Mouse (Mus musculus) olfactory bulb, adult 2 months (tissue): ENCODE results near the gene Ntn1. TPM values are rescaled to one million over a fixed set of nuclear protein-coding genes. Genes with fewer than 3 reads are reported as not detected.

Source experiments
- H3K27ac ChIP-seq: fragments of 200-500 bp; 2 replicates; pipeline ENCODE4 v1.5.1; 2012; ENCODE audit warnings: low read depth, low read length; ENCODE audit not compliant: insufficient read depth
- H3K4me1 ChIP-seq: fragments of 200-500 bp; 2 replicates; pipeline ENCODE4 v1.6.1; 2012; ENCODE audit warnings: low read length; ENCODE audit not compliant: control insufficient read depth, insufficient read depth
- H3K4me3 ChIP-seq: fragments of 200-500 bp; 2 replicates; pipeline ENCODE4 v1.5.1; 2012; ENCODE audit warnings: mild to moderate bottlenecking, low read depth, low read length, moderate library complexity; ENCODE audit not compliant: insufficient read depth
- CTCF ChIP-seq: fragments of 200-500 bp; IDR thresholded peaks from 2 replicates; pipeline ENCODE4 v1.5.1; 2012; ENCODE audit warnings: low read depth, mild to moderate bottlenecking, low read length, moderate library complexity; ENCODE audit not compliant: insufficient read depth
- POLR2A ChIP-seq: fragments of 200-500 bp; IDR thresholded peaks from 2 replicates; pipeline ENCODE4 v1.6.1; 2012; ENCODE audit warnings: mild to moderate bottlenecking, low read depth, low read length, moderate library complexity; ENCODE audit not compliant: insufficient read depth
- WGBS: fragments of 180-500 bp; shearing (Covaris S2); methylation state at CpG from one replicate; pipeline ENCODE4 v1.1.7; 2018; 5-methylcytosine and 5-hydroxymethylcytosine counted together
- polyA plus RNA-seq: library from polyadenylated mRNA; stranded (reverse); fragments of >200 nt; gene quantifications from 2 replicates; pipeline ENCODE4 v1.2.4, GENCODE M21; 2012; ENCODE audit warnings: low replicate concordance; ENCODE audit not compliant: missing spikeins, insufficient read depth, insufficient read length

Ntn1 gene
- polyA plus RNA-seq, 1 experiment = not detected

- Histone ChIP-seq H3K4me1 (no peaks in the 10 kb centered on the region; the same call in 1 of the 2 replicates), H3K4me3 (no peak overlapping the region), H3K27ac (no peak overlapping the region)
- 82% methylated on average over 6 of the region's 6 CpGs for WGBS
- TF ChIP-seq CTCF (no peak), POLR2A (no peak)
Observed at GRCm38 (mm10) chr11:68250106-68250505, 150.5 kb downstream of the Ntn1 start.

DNA sequence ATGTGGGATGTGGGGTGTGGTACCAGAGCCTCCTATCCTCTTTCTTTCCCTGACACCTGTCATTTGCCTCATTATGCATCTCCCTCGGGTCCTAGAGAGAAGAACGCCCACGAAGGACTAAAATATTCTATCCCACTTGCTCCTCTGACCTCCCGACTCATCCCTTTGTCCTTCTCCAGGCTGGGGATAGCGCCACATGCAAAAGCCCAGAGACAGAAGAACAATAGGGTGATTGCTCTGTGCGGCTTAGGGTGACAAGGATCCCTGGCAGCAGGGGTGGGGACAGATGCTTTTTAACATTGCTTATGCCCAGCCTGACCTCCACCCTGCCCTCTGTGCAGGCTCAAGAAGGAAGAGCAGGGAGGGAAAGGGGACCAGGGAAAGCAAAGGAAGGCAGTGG is 152.7 kb downstream of the Ntn1 start:
- H3K4me3 ChIP-seq = no peak overlapping the region
- no peak for TF ChIP-seq CTCF
- TF ChIP-seq POLR2A = no peak
- no peaks in the 10 kb centered on the region for H3K4me1 ChIP-seq
- WGBS = 63% methylated on average over 6 of the region's 6 CpGs
- no peak overlapping the region for H3K27ac ChIP-seq

DNA sequence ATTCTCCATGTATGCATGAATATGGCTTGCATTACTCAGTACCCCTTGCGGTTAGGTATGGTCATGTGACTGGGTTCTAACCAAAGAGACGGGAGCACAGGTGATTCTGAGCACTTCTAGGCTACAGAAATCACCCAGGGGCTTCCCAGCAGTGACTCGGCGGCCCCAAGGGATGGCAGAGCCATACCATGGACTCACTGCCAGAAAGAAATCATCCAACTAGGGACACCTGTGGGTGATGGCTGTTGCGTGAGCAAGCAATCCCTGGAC is 155.7 kb downstream of the Ntn1 start:
- H3K4me3 ChIP-seq = no peak overlapping the region
- H3K4me1 ChIP-seq = no peaks in the 10 kb centered on the region
- no peak for TF ChIP-seq POLR2A
- no peak for TF ChIP-seq CTCF
- H3K27ac ChIP-seq = no peak overlapping the region
- 90% methylated on average over 5 of the region's 5 CpGs for WGBS

DNA sequence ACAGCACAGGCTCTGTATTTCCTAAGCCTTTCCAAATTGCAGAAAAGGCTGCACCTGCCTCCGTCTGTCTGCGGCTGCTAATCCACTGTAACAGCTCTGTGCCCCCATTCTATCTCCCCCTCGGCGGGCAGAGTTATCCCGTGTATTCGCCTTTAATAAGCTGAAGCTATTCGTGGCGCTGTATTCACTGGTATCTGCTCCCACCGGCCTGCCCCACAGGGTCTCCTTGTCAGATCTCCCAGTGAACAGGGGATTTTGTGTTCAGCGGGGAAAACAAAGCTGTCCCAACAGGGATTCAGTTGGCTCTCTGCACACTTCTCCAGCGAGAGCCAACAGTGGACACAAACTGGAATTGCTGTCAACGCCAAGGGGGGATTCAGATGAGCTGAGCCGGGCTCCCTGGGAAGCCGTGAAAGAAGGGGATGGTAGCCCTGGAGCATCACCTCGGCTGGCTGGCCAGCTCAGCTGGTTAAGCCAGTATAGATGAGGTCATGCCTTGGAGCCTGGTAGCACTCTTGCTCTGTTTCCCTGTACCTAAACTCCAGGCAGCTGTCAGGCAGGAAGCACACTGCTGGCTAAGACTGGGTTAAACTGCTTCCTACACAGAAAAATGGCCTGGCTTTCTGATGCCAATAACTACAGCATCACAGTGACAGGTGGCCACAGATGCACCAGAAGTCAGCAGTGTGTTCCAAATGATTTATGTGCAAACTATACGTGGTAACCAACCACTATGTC is 156.2 kb downstream of the Ntn1 start:
- WGBS = 53% methylated on average over 16 of the region's 16 CpGs
- Histone ChIP-seq H3K4me1 (no peaks in the 10 kb centered on the region), H3K27ac (no peak overlapping the region), H3K4me3 (no peak overlapping the region)
- no peak for TF ChIP-seq POLR2A
- no peak for TF ChIP-seq CTCF

GRCm38 (mm10) chr11:68239756-68240155 is 160.9 kb downstream of the Ntn1 start:
- Histone ChIP-seq H3K27ac (no peak overlapping the region), H3K4me1 (no peaks in the 10 kb centered on the region), H3K4me3 (no peak overlapping the region)
- no peak for TF ChIP-seq POLR2A
- no peak for TF ChIP-seq CTCF
- 40% methylated on average over 5 of the region's 5 CpGs for WGBS

- WGBS = 62% methylated on average over 9 of the region's 9 CpGs
- no peak overlapping the region for H3K4me3 ChIP-seq
- H3K4me1 ChIP-seq = no peaks in the 10 kb centered on the region
- TF ChIP-seq POLR2A = no peak
- H3K27ac ChIP-seq = no peak overlapping the region
Observed at GRCm38 (mm10) chr11:68233469-68233965, 167.1 kb downstream of the Ntn1 start.

GRCm38 (mm10) chr11:68231558-68231957 is 169.1 kb downstream of the Ntn1 start:
- H3K27ac ChIP-seq = no peak overlapping the region

GRCm38 (mm10) chr11:68228941-68229665 is 171.5 kb downstream of the Ntn1 start:
- H3K4me1 ChIP-seq = no peaks in the 10 kb centered on the region
- WGBS = 81% methylated on average over 18 of the region's 18 CpGs
- no peak for TF ChIP-seq CTCF
- no peak for TF ChIP-seq POLR2A
- H3K27ac ChIP-seq = no peak overlapping the region
- no peak overlapping the region for H3K4me3 ChIP-seq

More at GRCm38 (mm10) chr11:68231558-68231957, 169.1 kb downstream of the Ntn1 start:
- WGBS = 96% methylated on average over 5 of the region's 5 CpGs
- no peak for TF ChIP-seq POLR2A
- no peak for TF ChIP-seq CTCF
- Histone ChIP-seq H3K4me3 (no peak overlapping the region), H3K4me1 (no peaks in the 10 kb centered on the region)

GRCm38 (mm10) chr11:68227837-68228236 is 172.8 kb downstream of the Ntn1 start:
- no peak overlapping the region for H3K27ac ChIP-seq
- WGBS = 98% methylated on average over 6 of the region's 6 CpGs
- no peak for TF ChIP-seq POLR2A
- TF ChIP-seq CTCF = no peak
- no peaks in the 10 kb centered on the region for H3K4me1 ChIP-seq
- H3K4me3 ChIP-seq = no peak overlapping the region

- no peak overlapping the region for H3K27ac ChIP-seq
- no peak overlapping the region for H3K4me3 ChIP-seq
- 67% methylated on average over 5 of the region's 5 CpGs for WGBS
- no peaks in the 10 kb centered on the region for H3K4me1 ChIP-seq
- TF ChIP-seq POLR2A = no peak
- TF ChIP-seq CTCF = no peak
Observed at GRCm38 (mm10) chr11:68226654-68227057, 174.0 kb downstream of the Ntn1 start.
